Mouse (Mus musculus) common myeloid progenitor, adult 5-6 weeks (primary cell): ENCODE measurements at regions not wholly inside any gene's neighbourhood (a gene's known extent, or its start where the extent isn't known, plus 50 kb on each side); places are given as distances from the start of the nearest gene placed in this dataset.

Source experiments
- ATAC-seq: replicated peaks from 2 replicates; pipeline ENCODE4 v1.8.0; 2016; ENCODE audit warnings: low read depth, mild to moderate bottlenecking, moderate TSS enrichment, inconsistent platforms; ENCODE audit not compliant: poor library complexity, severe bottlenecking

GRCm38 (mm10) chr4:87401316-87402172 is 171.3 kb upstream of the Slc24a2 start:
- peak; percentile 56 for ATAC-seq

GRCm38 (mm10) chr4:87386835-87387234 is 156.6 kb upstream of the Slc24a2 start:
- no peak for ATAC-seq

DNA sequence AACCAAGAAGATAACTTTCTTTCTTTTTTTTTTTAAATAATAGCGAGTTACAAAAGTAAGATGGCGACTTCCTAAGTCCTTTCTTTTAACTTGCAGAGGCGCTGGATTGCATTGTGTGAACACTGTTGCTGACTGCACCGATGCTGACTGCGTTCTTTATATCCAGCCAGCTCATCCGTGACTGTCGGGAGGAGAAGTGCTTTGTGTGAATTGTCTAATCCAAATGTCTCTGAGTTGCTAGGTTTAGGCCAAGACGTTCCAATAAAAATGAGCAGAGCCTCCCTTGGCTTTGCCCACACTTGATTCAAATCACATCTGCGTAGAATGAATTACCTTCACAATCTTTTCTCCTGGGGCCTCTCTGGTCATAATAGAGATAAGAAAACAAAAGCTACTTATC is 156.0 kb upstream of the Slc24a2 start:
- ATAC-seq = no peak

- no peak for ATAC-seq
Observed at GRCm38 (mm10) chr4:87385221-87385739, 155.0 kb upstream of the Slc24a2 start.

GRCm38 (mm10) chr4:87384469-87385044 is 154.3 kb upstream of the Slc24a2 start:
- no peak for ATAC-seq

GRCm38 (mm10) chr4:87380716-87381115 is 150.4 kb upstream of the Slc24a2 start:
- ATAC-seq = no peak

DNA sequence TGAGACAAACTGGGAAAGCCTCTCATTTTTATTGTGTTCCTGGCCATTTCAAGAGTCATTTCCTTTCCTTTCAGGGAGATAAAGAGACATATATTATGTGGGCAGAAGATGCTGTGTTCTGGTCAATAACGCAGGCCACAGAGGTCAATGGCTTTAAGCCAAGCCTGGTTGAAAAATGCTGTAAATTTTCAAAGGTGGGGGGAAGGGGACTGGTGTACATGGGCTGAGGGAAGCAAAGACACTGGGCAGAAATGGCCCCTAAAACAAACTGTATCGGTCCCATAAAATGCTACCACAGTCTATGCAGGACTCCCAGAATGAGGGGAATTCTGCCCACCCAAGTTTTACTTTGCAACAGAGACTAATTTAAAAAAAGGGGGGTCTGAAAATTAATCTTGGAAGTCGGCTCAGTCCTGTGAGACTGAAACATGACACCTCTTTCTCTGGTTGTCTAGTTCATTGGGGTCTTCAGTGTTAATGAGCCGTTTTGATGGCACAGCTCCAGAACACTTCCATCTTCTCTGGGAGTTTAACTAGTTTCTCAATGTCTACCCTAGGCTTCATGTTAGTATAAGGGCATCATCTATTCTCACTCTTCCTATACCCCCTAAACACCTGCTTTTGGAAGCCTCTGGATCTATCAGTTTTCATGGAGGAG is 149.4 kb upstream of the Slc24a2 start:
- no peak for ATAC-seq

DNA sequence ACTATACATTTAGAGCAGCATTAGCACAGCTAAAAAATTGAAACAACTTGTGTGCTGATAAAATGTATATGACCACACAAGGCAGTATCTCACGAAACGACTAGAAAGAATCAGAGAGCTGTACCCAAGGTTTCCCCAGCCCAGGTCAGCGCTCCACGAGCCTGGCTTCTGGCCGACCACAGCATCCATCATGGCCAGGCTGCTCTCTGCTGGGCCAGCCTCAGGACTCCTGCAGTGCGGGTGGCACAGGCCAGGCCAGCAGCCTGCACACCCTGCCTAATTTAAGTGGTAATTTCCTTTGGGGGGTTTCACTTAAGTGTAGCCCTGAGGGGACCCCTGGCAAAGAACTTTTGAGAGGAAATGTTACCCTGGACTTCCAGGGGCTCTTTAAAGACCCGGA is 141.7 kb upstream of the Slc24a2 start:
- no peak for ATAC-seq

- no peak; the same call in 1 of the 2 replicates for ATAC-seq
Observed at GRCm38 (mm10) chr4:87369626-87370234, 139.5 kb upstream of the Slc24a2 start.

DNA sequence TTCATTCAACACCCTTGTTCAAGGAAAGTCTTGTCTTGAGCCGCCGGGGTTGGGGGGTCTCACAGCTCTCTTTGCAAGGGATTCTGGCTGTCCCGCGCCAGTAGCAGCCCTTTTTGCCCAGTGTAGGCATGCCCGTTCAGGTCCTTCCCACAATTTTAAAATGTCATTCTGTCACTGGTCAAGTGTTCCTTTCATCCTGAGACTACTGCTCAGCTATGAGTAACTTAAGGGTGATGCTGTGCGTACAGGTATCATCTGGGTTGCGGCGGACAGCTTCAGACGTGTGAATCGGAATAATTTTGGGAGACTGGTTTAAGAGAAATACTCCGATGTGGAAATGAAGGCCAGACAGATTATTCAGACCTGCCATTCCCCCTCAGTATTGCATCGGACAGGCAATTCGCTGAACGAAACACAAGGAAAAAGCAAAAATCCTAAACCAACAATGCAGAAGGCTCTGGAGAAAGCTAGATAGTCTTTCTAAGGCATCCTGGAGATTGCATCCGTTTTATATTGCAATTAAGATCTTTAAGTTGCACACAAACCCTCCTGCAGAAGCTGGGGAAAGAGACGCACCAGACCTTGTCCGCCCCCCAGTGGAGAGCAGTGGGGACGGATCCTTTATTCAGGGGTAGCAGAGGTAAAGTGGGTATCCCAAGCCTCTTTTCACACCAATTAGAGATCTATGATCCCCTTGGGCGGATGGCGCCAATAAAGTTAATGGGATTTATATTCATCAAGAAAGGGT is 138.3 kb upstream of the Slc24a2 start:
- peak; percentile 79 for ATAC-seq

DNA sequence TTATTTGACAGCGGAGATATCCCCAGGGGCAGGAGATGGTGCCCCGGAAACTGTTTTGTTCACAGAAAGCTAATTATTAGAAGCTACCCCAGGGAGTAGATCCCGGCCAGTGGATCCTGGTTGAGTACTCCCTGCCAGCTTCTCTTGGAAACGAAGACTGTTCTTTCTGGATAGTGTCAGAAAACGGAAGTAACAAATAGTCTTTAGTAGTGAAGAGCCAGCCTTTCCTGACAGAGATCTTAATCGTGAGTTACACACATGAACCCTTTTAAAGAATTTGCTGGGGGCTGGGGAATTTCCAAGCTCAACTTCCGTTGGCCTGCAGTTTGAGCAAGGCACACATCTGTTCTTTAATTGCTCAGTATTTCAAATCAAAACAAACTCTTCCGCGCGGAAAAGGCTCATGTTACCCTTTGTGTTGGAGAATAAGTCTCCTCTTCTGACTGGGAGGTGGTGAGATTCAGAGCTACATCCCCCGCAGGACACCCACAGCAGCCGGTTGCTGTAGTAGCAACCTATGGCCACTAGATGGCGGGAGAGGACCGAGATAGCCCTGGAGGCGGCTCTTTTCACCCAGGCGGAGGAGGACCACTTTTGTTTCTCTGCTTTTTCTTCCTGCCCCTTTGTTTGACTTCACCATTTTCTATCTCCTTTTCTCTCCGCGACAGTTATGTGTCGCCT is 137.6 kb upstream of the Slc24a2 start:
- peak; percentile 96 for ATAC-seq

GRCm38 (mm10) chr4:87362201-87362600 is 131.9 kb upstream of the Slc24a2 start:
- no peak for ATAC-seq

DNA sequence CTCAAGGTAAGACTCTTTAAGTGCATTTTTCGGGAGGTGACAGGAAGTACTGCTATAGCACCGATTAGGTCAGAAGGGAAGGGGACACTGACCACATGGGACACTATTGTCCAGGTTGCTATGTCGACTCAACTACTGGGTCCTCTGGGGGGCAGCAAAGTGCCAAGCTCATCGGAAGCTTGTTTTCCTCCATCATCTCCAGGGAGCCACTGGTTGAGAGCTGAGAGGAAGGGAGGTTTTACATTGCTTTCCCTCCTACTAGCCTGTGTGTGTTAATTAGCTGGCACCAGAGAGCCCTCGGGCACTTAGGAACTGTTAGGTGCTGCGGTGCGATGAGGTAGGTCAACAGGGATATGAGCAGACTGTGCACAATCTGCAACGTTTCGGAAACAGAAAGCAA is 129.2 kb upstream of the Slc24a2 start:
- peak; percentile 77 for ATAC-seq

GRCm38 (mm10) chr4:87359004-87359403 is 128.7 kb upstream of the Slc24a2 start:
- no peak for ATAC-seq

DNA sequence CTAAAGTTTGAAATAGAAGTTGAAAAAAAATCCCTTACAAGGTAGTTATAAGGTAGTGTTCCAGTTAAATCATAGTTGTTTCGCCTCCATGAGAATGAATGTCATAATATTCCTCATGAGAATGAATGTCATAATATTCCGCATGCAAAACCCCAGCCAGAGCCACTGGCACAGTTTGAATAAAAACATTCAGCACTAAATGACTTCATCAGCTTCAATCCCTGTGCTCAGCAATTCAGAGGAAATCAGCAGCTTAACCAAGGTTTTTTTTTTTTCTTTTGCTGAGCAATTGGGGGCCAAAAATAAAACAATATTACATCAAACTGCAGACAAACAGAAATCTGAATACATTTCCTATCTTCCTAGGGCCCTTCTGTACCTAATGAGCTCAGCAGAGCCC is 102.7 kb upstream of the Slc24a2 start:
- ATAC-seq = no peak

DNA sequence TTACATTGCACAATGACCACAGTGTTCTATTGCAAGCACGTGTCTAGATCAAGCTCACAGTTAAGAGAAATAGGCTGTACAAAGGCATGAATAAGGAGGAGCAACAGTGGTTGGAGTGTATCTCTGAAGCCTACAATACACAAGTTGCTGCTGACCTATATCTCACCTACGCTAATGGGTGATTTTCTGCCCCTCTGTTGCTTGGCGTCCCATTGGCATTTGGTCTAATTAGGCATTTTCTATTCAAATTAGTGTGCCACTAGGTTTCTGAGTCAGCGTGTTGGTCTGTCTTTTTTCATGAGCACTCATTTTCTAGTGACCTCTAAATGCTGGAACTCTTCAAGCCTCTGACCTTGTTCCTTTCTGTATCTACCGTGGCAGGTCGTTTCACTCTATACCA is 98.9 kb upstream of the Slc24a2 start:
- ATAC-seq = no peak

- no peak for ATAC-seq
Observed at GRCm38 (mm10) chr4:87321726-87322349, 91.6 kb upstream of the Slc24a2 start.

DNA sequence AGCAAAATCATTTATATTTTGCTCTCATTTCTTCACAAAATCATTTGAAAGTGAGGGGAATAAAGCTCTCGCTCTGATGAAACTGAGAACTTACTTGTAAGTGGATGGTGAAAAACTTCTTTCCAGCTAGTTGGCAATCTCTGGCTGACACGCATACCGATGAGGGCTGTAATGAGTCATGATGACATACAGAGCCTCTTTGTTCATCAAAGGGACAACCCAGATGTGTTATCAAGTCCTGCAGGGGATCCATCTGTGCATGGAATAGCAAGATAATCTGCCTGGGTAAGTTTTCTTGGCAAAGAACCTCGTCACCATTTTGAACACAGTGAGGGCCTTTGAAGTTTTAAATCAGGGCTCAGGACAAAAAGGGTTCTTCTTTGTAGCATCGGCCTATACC is 67.9 kb upstream of the Slc24a2 start:
- ATAC-seq = no peak

- ATAC-seq = no peak
Observed at GRCm38 (mm10) chr4:87294538-87294937, 64.3 kb upstream of the Slc24a2 start.
